Mouse (Mus musculus): ENCODE data around the gene Sidt2.

The Sidt2 gene

GRCm38 (mm10) chr9:45910995-45911394, 44.1 kb downstream of the Sidt2 start:
- DNase-seq (ENCODE audit: low read depth), result no peak

DNA sequence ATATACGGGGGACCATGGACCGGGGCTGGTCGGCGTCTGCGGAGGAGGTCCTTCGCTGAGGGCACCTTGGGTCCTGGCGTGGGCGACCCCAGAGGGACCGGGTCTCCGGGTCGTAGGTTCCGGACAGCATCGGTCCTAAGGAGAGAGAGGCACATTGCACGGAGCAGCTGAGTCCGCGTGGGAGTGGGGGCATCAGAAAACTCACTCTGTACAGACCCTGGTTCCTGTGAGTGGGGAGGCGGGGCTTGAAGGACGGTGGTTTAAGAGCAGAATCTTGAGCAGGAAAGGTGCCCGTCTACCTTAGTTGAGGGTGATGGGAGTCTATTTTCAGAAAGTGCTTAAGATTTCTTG, 48.0 kb downstream of the Sidt2 start:
- DNase-seq (ENCODE audit: low read depth), result no peak

GRCm38 (mm10) chr9:45906355-45907077, 48.5 kb downstream of the Sidt2 start, which contains the start of the genes Pcsk7 and Rnf214:
Gene Pcsk7 (plus strand): TSS chr9:45906497.
Gene Rnf214 (minus strand): TSS chr9:45906911.
- DNase-seq (ENCODE audit: low read depth), result peak; percentile 85

GRCm38 (mm10) chr9:45905811-45906237, 49.2 kb downstream of the Sidt2 start:
- DNase-seq (ENCODE audit: low read depth), result peak; percentile 20

- DNase-seq (ENCODE audit: low read depth), result no peak
Measured at GRCm38 (mm10) chr9:45905196-45905595, 49.9 kb downstream of the Sidt2 start.

DNA sequence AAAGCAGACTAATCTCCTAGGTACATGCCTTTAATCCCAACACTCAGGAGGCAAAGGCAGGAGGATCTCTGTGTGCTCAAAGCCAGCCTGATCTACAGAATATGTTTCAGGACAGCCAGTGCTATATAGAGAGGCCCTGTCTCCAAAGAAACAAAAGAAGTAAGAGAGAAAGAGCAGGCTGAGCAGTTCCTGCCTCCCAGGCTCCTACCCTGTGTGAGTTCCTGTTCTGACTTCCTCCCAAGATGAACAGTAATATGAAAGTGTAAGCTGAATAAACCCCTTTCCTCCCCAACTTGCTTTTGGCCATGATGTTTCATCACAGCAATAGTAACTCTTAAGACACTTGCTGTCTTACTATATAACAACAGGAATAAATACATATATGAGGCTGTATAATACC, 61.4 kb downstream of the Sidt2 start:
- DNase-seq (ENCODE audit: low read depth), result peak; percentile 21

Data from 416B (cell line).